Mouse (Mus musculus): ENCODE measurements around the gene Aamdc. TPM values are rescaled to one million over a fixed set of nuclear protein-coding genes. Genes with fewer than 3 reads are reported as not detected.

Aamdc gene
- total and polyA plus RNA-seq, 3 experiments = 11.9 to 13.2 (median 12.2) TPM

DNA sequence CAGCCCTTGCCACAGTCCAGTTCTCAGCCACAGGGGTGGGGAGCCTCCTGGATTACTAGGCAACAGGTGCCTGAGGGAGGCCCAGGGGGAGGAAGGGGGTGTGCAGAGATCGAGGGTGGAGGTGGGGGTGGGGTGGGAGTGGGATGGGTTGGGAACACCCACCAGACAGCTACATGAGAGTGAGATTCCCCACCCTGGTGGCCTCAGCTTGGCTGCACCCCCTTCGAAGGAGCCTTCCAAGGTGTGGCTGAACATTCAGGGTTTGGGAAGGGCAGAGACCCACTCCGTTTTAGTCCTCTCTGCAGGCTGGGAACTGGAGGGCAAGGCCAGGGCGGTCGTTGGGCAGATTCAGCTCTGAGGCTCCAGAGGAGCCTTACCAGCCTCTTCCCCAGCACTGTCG lies 12.0 kb upstream of the Aamdc start:
- Histone ChIP-seq H3K9me3 (replicated peaks; ENCODE audit: low read length) (no peaks in the 10 kb centered on the region), H3K4me2 (ENCODE audit: insufficient read depth, low read depth, poor library complexity, severe bottlenecking) (no peak overlapping the region), H3K4me3 (replicated peaks in 1 of 3; ENCODE audit: low read depth in 2 of 3, low read length in 2 of 3, poor library complexity in 1 of 3) (no peak overlapping the region), H3K9ac (ENCODE audit: insufficient read depth, low read depth) (no peak overlapping the region), H3K79me2 (replicated peaks; ENCODE audit: control insufficient read depth, extremely low read depth, insufficient read depth, poor library complexity, severe bottlenecking) (peaks cover 46% of the 10 kb centered on the region), H3K4me1 (ENCODE audit: control insufficient read depth in 1 of 2, insufficient read depth in 2 of 2) (peaks cover 4% of the 10 kb centered on the region in 2 experiments; a peak in 1 of 4 replicates), H3K27ac (ENCODE audit: insufficient read depth, low read depth) (no peak overlapping the region), H3K27me3 (replicated peaks) (no peaks in the 10 kb centered on the region), H3K36me3 (replicated peaks in 1 of 2; ENCODE audit: control insufficient read depth in 1 of 2, insufficient read depth in 1 of 2, low read length in 1 of 2) (peaks cover 4 to 43% of the 10 kb centered on the region in 2 experiments)
- dilution Hi-C loops (cut with MboI; ENCODE audit: extremely low pct_ligation_motif_present, extremely low pct_unique_long_range_greater_than_20kb, low sequenced_read_pairs) (no loop called here), in situ Hi-C loops (cut with MboI; ENCODE audit: low pct_ligation_motif_present, low pct_unique_long_range_greater_than_20kb, low sequenced_read_pairs) (no loop called here)
- no peak for DNase-seq (ENCODE audit: extremely low read depth)
- TF ChIP-seq TCF12 (IDR thresholded peaks at IDR 0.05; ENCODE audit: low read depth, low read length) (no peak), JUND (conservative IDR thresholded peaks at IDR 0.05; ENCODE audit: low read depth, low read length) (no peak), NELFE (IDR thresholded peaks at IDR 0.05; ENCODE audit: low read depth, low read length) (no peak), BHLHE40 (IDR thresholded peaks at IDR 0.05; ENCODE audit: low read depth, low read length) (no peak), JUN (IDR thresholded peaks at IDR 0.05; ENCODE audit: insufficient read depth, low read depth, low read length) (no peak), RAD21 (IDR thresholded peaks at IDR 0.05; ENCODE audit: low read depth, low read length) (no peak), ZKSCAN1 (IDR thresholded peaks at IDR 0.05; ENCODE audit: borderline replicate concordance, low read depth, low read length) (no peak), SIN3A (IDR thresholded peaks at IDR 0.05; ENCODE audit: low read length) (no peak), ETS1 (conservative IDR thresholded peaks at IDR 0.05; ENCODE audit: low read depth, low read length) (no peak), MAX (IDR thresholded peaks at IDR 0.05; ENCODE audit: low read length) (no peak), MXI1 (IDR thresholded peaks at IDR 0.05; ENCODE audit: low read depth, low read length) (no peak), ZNF384 (IDR thresholded peaks at IDR 0.05; ENCODE audit: low read depth, low read length) (no peak), MEF2A (IDR thresholded peaks at IDR 0.05; ENCODE audit: borderline replicate concordance, low read depth, low read length) (no peak), EP300 (IDR thresholded peaks at IDR 0.05; ENCODE audit: low read length) (no peak), ELF1 (IDR thresholded peaks at IDR 0.05; ENCODE audit: low read depth, low read length) (no peak)

DNA sequence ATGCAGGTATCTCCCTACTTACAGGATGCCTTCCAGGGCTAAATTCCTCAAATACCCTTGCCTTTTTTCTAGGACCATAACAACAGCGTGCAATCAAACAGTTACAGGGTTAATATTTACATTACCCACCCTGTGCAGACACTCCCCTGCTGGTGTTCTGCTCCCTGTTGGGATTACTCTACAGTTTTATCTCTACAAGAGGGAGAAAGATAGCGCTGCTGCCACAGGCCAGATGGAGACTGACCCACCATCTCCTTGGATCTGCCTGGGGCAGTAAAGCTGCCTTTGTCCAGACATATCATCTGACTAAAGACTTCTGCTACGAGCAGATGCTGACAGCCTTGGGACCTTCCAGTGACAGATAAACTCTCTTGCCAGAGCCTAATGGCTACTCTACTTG lies 11.2 kb upstream of the Aamdc start:
- Histone ChIP-seq H3K27ac (ENCODE audit: insufficient read depth, low read depth) (no peak overlapping the region), H3K4me2 (ENCODE audit: insufficient read depth, low read depth, poor library complexity, severe bottlenecking) (no peak overlapping the region), H3K79me2 (replicated peaks; ENCODE audit: control insufficient read depth, extremely low read depth, insufficient read depth, poor library complexity, severe bottlenecking) (peaks cover 48% of the 10 kb centered on the region), H3K4me1 (ENCODE audit: control insufficient read depth in 1 of 2, insufficient read depth in 2 of 2) (peaks cover 4 to 11% of the 10 kb centered on the region in 2 experiments; a peak in 2 of 4 replicates), H3K9me3 (replicated peaks; ENCODE audit: low read length) (no peaks in the 10 kb centered on the region), H3K36me3 (replicated peaks in 1 of 2; ENCODE audit: control insufficient read depth in 1 of 2, insufficient read depth in 1 of 2, low read length in 1 of 2) (peaks cover 4 to 42% of the 10 kb centered on the region in 2 experiments), H3K27me3 (replicated peaks) (no peaks in the 10 kb centered on the region), H3K9ac (ENCODE audit: insufficient read depth, low read depth) (no peak overlapping the region), H3K4me3 (replicated peaks in 1 of 3; ENCODE audit: low read depth in 2 of 3, low read length in 2 of 3, poor library complexity in 1 of 3) (no peak overlapping the region)
- TF ChIP-seq TBP (conservative IDR thresholded peaks at IDR 0.05; ENCODE audit: low read depth, low read length) = no peak
- TF ChIP-seq USF1 (IDR thresholded peaks at IDR 0.05; ENCODE audit: low read depth, low read length) = no peak
- TF ChIP-seq KAT2A (IDR thresholded peaks at IDR 0.05; ENCODE audit: insufficient replicate concordance, low read length) = no peak
- no peak for TF ChIP-seq EP300 (IDR thresholded peaks at IDR 0.05; ENCODE audit: low read length)
- TF ChIP-seq JUND (conservative IDR thresholded peaks at IDR 0.05; ENCODE audit: low read depth, low read length) = no peak
- no peak for TF ChIP-seq ELF1 (IDR thresholded peaks at IDR 0.05; ENCODE audit: low read depth, low read length)
- TF ChIP-seq TCF12 (IDR thresholded peaks at IDR 0.05; ENCODE audit: low read depth, low read length) = no peak
- TF ChIP-seq ZC3H11A (IDR thresholded peaks at IDR 0.05; ENCODE audit: low read depth, low read length) = no peak
- no peak for TF ChIP-seq ZNF384 (IDR thresholded peaks at IDR 0.05; ENCODE audit: low read depth, low read length)
- TF ChIP-seq PAX5 (IDR thresholded peaks at IDR 0.05; ENCODE audit: low read length) = no peak
- no peak for TF ChIP-seq RAD21 (IDR thresholded peaks at IDR 0.05; ENCODE audit: low read depth, low read length)
- no peak for TF ChIP-seq GABPA (IDR thresholded peaks at IDR 0.05; ENCODE audit: insufficient replicate concordance, low read depth, low read length)
- no peak for TF ChIP-seq POLR2AphosphoS2 (IDR thresholded peaks at IDR 0.05; ENCODE audit: low read depth, low read length)
- no peak for TF ChIP-seq MAFK (IDR thresholded peaks at IDR 0.05; ENCODE audit: insufficient replicate concordance, low read length)
- TF ChIP-seq HCFC1 (IDR thresholded peaks at IDR 0.05; ENCODE audit: low read depth, low read length) = no peak
- TF ChIP-seq MYC (IDR thresholded peaks at IDR 0.05; ENCODE audit: low read depth, low read length) = no peak
- DNase-seq (ENCODE audit: extremely low read depth) = no peak
- in situ Hi-C loops (cut with MboI; ENCODE audit: low pct_ligation_motif_present, low pct_unique_long_range_greater_than_20kb, low sequenced_read_pairs) (no loop called here), dilution Hi-C loops (cut with MboI; ENCODE audit: extremely low pct_ligation_motif_present, extremely low pct_unique_long_range_greater_than_20kb, low sequenced_read_pairs) (no loop called here)

All from CH12.LX (cell line).